Mouse (Mus musculus) spleen, postnatal 10 days (tissue): ENCODE measurements around the gene Pde10a.
A peak's percentile ranks its signal among the peaks of the same experiment; 100 is the strongest.

Experiments used
- DNase-seq, 2 experiments: peaks; one replicate each; pipeline ENCODE4 v3.0.0; 2021 to 2022; ENCODE audit warnings: low spot score in 2 of 2

Gene Pde10a

GRCm38 (mm10) chr17:8525225-8525721 lies at the start of gene Pde10a:
Gene Pde10a (plus strand): TSS chr17:8525372.
- DNase-seq: no peak

DNA sequence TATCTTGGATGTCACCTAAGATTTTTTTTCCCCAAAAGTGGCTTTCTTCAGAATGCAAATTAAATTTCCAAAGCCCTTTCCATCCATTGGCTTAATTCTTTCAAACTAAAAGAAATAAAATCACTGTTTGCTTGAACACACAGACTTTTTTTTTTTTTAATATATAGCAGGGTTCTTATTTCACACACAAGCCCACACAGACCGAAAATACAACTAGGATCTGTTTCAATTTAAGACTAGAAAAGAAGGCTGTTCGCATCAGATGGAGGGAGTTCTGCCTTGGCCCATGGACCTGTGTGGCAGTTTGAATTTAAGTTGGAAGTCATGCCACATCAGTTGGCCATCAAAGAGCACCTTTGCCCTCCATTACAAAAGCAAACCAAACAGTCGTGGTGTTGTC lies 46.6 kb upstream of the Pde10a start:
- no peak for DNase-seq

DNA sequence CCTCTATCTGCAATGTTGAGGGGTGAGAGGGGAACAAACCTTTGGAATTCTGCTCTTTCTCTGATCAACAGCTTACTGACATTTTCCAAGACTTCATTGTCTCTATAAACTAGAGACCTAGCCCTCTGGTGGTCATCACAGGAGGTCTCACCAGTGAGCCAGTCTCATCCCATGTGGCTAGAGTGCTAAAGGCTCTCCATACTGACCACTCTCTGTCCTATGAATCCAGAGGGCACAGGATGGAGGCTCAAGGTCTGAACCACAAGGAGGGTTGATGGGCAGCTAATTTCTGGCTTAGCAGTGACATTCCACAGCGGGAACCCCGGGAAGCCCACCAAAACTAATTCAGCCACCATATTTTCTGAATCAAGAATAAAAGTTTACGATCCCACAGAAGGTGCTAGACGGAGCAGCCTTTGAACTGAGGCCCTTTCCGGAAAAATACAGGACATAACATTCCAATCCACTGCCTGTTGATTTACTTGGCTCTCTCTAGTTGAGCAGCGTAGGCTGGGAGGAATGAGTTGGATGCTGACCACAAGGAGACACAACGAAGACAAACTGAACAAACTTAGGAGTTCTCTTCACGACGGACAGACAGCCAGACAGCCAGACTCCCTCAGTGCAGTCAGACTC lies 45.6 kb upstream of the Pde10a start:
- no peak for DNase-seq

- no peak for DNase-seq
These were observed 43.4 kb upstream of the Pde10a start for GRCm38 (mm10) chr17:8481797-8482196.

DNA sequence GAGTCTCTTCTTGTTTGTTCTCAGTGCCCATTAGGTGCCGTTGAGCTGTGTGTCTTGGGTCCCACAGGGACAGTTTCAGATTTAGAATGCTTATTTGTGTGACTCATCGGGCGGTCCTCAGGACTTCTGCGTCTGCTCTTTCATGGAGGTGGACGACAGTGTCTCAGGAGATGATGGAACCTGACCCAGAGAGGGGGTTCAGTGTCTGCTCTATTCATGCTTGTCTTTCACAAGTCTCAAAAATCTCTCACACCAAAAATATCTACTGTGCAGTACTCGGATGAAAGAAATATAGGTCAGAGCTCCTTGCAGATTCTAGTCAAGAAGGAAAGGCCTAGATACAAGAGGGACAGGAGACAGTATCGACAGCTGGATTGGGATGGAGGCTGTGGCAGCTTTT lies 42.3 kb upstream of the Pde10a start:
- no peak for DNase-seq

GRCm38 (mm10) chr17:8484246-8484645 lies 40.9 kb upstream of the Pde10a start:
- no peak for DNase-seq

GRCm38 (mm10) chr17:8485146-8485545 lies 40.0 kb upstream of the Pde10a start:
- no peak for DNase-seq

DNA sequence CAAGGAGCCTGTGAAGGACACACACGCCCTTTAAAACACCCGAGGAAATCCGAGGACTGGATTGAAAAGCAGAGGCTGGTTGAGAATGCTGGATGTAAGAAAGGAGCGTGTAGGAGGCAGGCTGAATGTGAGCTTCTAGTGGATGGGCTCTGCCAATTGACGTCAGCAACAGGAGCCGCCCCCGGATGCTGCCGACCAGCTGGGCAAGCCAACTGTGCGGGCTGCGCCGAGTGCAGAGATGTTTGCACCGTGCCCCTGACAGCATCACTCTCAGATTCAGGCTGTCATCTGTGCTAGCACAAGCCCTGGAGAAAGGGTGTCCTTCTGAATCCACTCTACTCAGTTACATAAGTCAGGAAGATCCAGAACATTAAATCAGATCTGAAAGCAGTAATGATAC lies 37.3 kb upstream of the Pde10a start:
- no peak for DNase-seq

DNA sequence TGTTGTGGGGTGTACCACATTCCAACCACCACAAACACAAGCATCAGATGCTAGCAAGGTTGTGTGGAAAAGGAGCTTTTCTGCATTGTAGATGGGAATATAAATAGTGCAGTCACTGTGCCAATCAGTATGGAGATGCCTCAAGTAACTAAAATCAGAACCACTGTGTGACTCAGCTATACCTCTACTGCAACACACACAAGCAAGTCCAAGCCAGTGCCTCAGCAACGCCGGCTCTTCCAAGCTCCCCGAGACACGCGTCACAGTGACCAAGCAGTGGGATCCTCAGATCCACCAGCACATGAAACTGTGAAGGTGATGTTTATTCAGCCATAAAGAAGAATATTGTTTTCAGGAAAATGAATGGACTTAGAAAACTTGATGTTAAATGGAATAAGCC lies 34.2 kb upstream of the Pde10a start:
- DNase-seq: no peak

- no peak for DNase-seq
These were observed 31.7 kb upstream of the Pde10a start for GRCm38 (mm10) chr17:8493461-8493860.

DNA sequence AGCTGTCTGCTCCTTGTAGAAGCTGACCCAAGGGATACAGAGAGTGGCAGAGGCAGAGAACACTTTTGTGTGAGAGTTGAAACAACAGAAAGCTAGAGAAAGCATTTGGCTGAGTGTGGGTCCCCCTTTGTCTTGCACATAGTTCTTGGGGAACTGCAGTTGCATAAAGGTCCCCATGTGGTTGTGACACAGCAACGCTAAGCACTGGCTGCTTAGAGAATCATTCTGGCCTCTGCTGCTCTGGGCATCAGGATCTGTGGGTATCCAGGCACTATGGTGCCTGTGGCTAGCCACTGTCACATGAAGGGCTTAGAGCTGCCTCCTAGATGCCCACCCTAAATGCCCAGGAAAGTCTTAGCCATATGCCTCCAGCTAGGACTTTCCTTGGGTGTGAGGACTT lies 27.0 kb upstream of the Pde10a start:
- no peak for DNase-seq

GRCm38 (mm10) chr17:8498655-8499054 lies 26.5 kb upstream of the Pde10a start:
- DNase-seq: no peak

DNA sequence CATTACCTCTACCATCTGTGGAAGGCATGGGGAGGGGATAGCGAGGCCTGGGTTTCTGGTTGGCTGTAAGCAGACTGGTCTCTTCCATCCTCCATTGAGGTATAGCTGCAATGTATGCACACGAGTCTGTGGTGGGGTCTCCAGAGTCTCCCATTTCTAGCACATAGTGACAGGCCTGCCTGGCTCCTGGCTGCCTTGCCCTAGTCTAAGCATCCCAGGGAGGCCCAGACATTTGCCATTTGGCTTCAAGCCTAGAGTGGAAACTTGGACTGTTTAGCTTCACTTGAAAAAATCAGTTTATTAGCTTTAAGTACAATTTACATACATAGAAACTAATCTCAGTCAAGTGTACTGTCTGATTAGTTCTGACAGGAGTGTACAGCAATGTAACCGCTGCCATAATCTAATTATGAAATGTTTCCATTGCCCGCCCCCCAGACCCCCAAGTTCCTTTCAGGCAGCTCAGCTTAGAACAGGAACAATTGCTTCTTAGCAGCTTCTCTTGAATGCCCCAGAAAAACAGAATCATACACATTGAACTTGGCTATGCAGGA lies 25.5 kb upstream of the Pde10a start:
- no peak for DNase-seq

- DNase-seq: no peak
These were observed 20.8 kb upstream of the Pde10a start for GRCm38 (mm10) chr17:8504381-8504780.

- DNase-seq: peak in 1 of 2 experiments; percentile 54
These were observed 19.3 kb upstream of the Pde10a start for GRCm38 (mm10) chr17:8505669-8506426.

DNA sequence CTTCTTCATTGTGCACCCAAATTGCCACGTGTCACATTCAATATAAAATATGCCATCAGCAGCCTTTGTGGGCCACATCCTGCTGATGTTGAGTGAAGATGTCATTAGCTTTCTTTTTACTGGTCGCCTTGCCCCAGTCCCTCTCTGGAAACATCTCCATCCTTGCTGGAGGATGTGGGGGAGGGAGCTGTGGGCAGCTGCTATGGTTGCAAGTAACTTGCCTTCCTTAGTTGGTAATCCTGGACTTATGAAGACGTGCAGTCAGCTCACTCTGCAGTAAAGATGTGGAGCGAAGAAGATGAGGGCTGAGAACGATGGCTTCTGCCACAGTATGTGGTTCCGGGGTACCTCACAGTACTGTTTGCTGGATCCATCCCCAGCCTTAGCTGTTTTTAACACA lies 18.4 kb upstream of the Pde10a start:
- no peak for DNase-seq

GRCm38 (mm10) chr17:8507654-8508053 lies 17.5 kb upstream of the Pde10a start:
- DNase-seq: no peak

DNA sequence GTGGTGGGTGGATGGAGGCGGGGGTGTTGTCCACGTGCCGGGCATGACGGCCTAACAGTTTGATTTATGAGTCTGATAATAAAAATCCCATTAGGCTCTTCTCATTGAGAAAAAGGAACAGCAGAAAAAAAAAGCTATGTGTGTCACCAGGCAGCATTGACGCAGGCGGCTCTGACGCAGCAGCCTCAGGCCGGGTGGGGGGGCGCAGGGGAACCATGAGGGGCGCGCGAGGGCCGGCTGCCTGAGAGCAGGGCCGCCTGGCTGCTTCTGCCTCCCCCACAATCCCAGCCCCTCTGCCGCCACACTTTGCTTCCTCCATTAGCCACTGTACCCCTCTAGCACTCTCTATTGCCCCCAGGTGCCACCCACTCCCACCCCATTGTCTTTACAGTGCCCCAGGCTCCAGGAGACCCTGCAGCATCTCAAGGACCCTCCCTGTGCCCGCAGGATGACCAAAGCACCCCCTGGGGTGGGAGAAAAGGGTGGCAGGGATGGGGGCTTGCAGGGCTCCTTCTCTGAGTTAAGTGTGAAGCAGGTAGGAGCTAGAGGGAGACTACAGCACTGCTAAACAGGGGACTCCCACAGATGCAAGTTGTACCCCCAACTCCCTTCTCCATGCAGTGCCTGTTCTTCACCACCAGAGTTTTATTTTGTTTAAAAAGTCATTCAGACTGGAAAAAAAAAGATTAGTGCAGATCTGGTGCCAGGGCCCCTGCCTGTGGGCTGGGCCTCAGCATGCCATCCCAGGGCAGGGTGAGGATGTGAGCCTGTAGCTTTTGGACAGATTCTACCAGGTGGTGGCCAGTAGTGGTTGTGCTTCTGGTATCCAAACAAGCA lies 16.6 kb upstream of the Pde10a start:
- peak in 1 of 2 experiments; percentile 30 for DNase-seq

GRCm38 (mm10) chr17:8516006-8516405 lies 9.2 kb upstream of the Pde10a start:
- no peak for DNase-seq

DNA sequence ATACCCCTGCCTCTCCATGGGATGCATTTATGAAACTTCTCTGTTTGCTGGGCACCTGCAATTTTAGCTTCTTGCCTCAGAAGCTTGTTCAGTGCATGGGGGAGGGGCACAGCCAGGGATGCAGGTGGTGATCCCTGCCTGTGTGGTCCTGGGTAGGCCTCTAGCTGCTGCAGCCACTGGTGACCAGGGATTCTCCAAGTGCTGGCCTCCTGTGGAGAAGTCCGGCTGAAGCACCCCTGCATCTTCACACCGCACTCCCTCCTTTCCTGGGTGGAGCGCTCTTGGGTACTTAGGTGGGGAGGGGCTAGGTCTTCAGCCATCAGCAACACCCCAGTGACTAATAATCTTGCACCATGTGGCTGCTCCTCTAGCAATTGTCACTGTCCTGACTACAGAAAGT lies 1.2 kb upstream of the Pde10a start:
- no peak for DNase-seq

DNA sequence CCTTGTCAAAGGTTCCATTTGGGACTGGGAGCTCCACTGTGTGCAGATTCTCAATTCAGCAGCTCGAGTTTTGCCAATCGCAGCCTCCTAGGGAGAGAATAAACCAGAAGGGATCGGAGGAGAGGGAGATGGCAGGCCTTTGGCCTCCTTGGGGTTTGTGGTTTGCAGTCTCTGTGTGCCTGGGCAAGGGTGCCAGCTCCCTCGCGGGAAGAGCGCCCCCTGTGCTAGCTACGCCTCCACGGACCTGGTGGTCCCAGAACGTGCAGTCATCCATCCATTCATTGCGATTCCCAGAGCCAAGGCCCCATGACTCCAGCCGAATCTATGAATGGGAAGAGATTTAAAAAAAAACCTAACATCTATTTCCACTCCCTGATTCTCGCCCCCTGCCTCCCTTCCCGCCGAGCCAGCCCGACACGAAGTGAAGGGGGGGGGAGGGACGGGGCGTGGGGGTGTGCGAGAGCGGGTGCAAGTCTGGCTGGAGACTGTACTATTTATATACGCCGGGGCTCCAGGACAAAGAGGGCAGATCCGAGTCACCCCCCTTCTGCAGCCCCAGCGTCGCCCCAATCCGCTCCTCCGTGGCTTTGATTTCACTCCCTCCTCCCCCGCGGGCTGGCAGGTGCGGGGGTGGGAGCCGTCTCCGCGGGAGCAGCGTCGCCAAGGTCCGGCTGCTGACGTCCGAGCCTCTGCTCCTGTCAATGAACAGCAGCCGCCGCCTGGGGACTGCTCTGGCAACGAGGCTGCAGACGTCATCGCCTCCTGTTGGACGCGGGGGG lies 596 bp upstream of the Pde10a start:
- no peak for DNase-seq
